Mouse (Mus musculus): ENCODE data around the gene Adprhl1. TPM values are rescaled to one million over a fixed set of nuclear protein-coding genes. Genes with fewer than 3 reads are reported as not detected.

Adprhl1 gene
- polyA plus RNA-seq, 1 experiment from 2014 or later, result not detected

- Histone ChIP-seq H3K9me3 (replicated peaks) (no peaks in the 10 kb centered on the region), H3K4me3 (no peak overlapping the region), H3K27me3 (ENCODE audit: low read depth, poor library complexity, severe bottlenecking) (peaks cover 52% of the 10 kb centered on the region), H3K36me3 (no peaks in the 10 kb centered on the region), H3K27ac (replicated peaks) (no peak overlapping the region), H3K4me1 (peaks cover 28% of the 10 kb centered on the region)
- no peak for DNase-seq (ENCODE audit: low spot score)
- WGBS, result 48% methylated on average over 1 of the region's 1 CpGs
These were observed 50.5 kb downstream of the Adprhl1 start for GRCm38 (mm10) chr8:13203472-13203871.

- Histone ChIP-seq H3K27ac (replicated peaks) (no peak overlapping the region), H3K36me3 (no peaks in the 10 kb centered on the region), H3K4me1 (peaks cover 28% of the 10 kb centered on the region), H3K4me3 (no peak overlapping the region), H3K9me3 (replicated peaks) (no peaks in the 10 kb centered on the region), H3K27me3 (ENCODE audit: low read depth, poor library complexity, severe bottlenecking) (peaks cover 53% of the 10 kb centered on the region)
- 91% methylated on average over 3 of the region's 3 CpGs for WGBS
- DNase-seq (ENCODE audit: low spot score), result no peak
These were observed 51.2 kb downstream of the Adprhl1 start for GRCm38 (mm10) chr8:13202806-13203205.

GRCm38 (mm10) chr8:13202041-13202440 is 51.9 kb downstream of the Adprhl1 start:
- no peaks in the 10 kb centered on the region for H3K9me3 ChIP-seq (replicated peaks)
- H3K27me3 ChIP-seq (ENCODE audit: low read depth, poor library complexity, severe bottlenecking), result peaks cover 53% of the 10 kb centered on the region
- WGBS, result 52% methylated on average over 3 of the region's 3 CpGs
- H3K4me1 ChIP-seq, result peaks cover 28% of the 10 kb centered on the region
- no peak overlapping the region for H3K4me3 ChIP-seq
- DNase-seq (ENCODE audit: low spot score), result no peak
- no peaks in the 10 kb centered on the region for H3K36me3 ChIP-seq
- no peak overlapping the region for H3K27ac ChIP-seq (replicated peaks)

- Histone ChIP-seq H3K4me3 (peak overlapping the region; percentile 95), H3K36me3 (no peaks in the 10 kb centered on the region), H3K4me1 (peaks cover 22% of the 10 kb centered on the region), H3K9me3 (replicated peaks) (no peaks in the 10 kb centered on the region), H3K27me3 (ENCODE audit: low read depth, poor library complexity, severe bottlenecking) (peaks cover 53% of the 10 kb centered on the region), H3K27ac (replicated peaks) (peak overlapping the region; percentile 33; the same call in 1 of the 2 replicates)
- peak; percentile 30 for DNase-seq (ENCODE audit: low spot score)
- 2% methylated on average over 18 of the region's 18 CpGs for WGBS
These were observed 53.0 kb downstream of the Adprhl1 start for GRCm38 (mm10) chr8:13201013-13201334.

GRCm38 (mm10) chr8:13200301-13201012 is 53.5 kb downstream of the Adprhl1 start, which contains the start of gene Grtp1:
Gene Grtp1 (minus strand): TSS chr8:13200620.
- H3K4me3 ChIP-seq, result peak within 1 kb of the TSS; percentile 95
- WGBS, result under 1% methylated on average over 58 of the region's 58 CpGs
- DNase-seq (ENCODE audit: low spot score), result peak; percentile 77
- peaks cover 53% of the 10 kb centered on the region for H3K27me3 ChIP-seq (ENCODE audit: low read depth, poor library complexity, severe bottlenecking)
- peaks cover 22% of the 10 kb centered on the region for H3K4me1 ChIP-seq
- no peaks in the 10 kb centered on the region for H3K36me3 ChIP-seq
- H3K9me3 ChIP-seq (replicated peaks), result no peaks in the 10 kb centered on the region
- peak within 1 kb of the TSS; percentile 84 for H3K27ac ChIP-seq (replicated peaks)

GRCm38 (mm10) chr8:13199385-13200061 is 54.4 kb downstream of the Adprhl1 start:
- Histone ChIP-seq H3K27me3 (ENCODE audit: low read depth, poor library complexity, severe bottlenecking) (peaks cover 53% of the 10 kb centered on the region), H3K36me3 (no peaks in the 10 kb centered on the region), H3K9me3 (replicated peaks) (no peaks in the 10 kb centered on the region), H3K4me3 (peak overlapping the region; percentile 95), H3K4me1 (peaks cover 28% of the 10 kb centered on the region), H3K27ac (replicated peaks) (peak overlapping the region; percentile 84; the same call in 1 of the 2 replicates)
- DNase-seq (ENCODE audit: low spot score), result no peak
- 23% methylated on average over 14 of the region's 14 CpGs for WGBS

- Histone ChIP-seq H3K27me3 (ENCODE audit: low read depth, poor library complexity, severe bottlenecking) (peaks cover 41% of the 10 kb centered on the region), H3K4me1 (peaks cover 33% of the 10 kb centered on the region), H3K9me3 (replicated peaks) (no peaks in the 10 kb centered on the region), H3K36me3 (0 out of 2 replicates have a peak, but pooled peaks cover 3% of the 10 kb centered on the region), H3K27ac (replicated peaks) (no peak overlapping the region), H3K4me3 (no peak overlapping the region)
- 87% methylated on average over 5 of the region's 5 CpGs for WGBS
- no peak for DNase-seq (ENCODE audit: low spot score)
These were observed 56.5 kb downstream of the Adprhl1 start for GRCm38 (mm10) chr8:13197493-13197892.

- Histone ChIP-seq H3K4me3 (no peak overlapping the region; the same call in 1 of the 2 replicates), H3K4me1 (peaks cover 16% of the 10 kb centered on the region), H3K27ac (replicated peaks) (peak overlapping the region; percentile 14), H3K9me3 (replicated peaks) (no peaks in the 10 kb centered on the region), H3K27me3 (ENCODE audit: low read depth, poor library complexity, severe bottlenecking) (peaks cover 15% of the 10 kb centered on the region), H3K36me3 (peaks cover 9% of the 10 kb centered on the region; the same call in 1 of the 2 replicates)
- peak; percentile 21 for DNase-seq (ENCODE audit: low spot score)
- whole genome bisulfite sequencing, result 27% methylated on average over 10 of the region's 10 CpGs
These were observed 59.1 kb downstream of the Adprhl1 start for GRCm38 (mm10) chr8:13194818-13195217.

GRCm38 (mm10) chr8:13190235-13190634 is 63.7 kb downstream of the Adprhl1 start:
- H3K36me3 ChIP-seq, result peaks cover 34% of the 10 kb centered on the region
- WGBS, result 91% methylated on average over 8 of the region's 8 CpGs
- H3K27me3 ChIP-seq (ENCODE audit: low read depth, poor library complexity, severe bottlenecking), result no peaks in the 10 kb centered on the region

GRCm38 (mm10) chr8:13188857-13189256 is 65.1 kb downstream of the Adprhl1 start:
- no peaks in the 10 kb centered on the region for H3K27me3 ChIP-seq (ENCODE audit: low read depth, poor library complexity, severe bottlenecking)
- H3K27ac ChIP-seq (replicated peaks), result no peak overlapping the region
- no peak overlapping the region for H3K4me3 ChIP-seq
- WGBS, result 97% methylated on average over 1 of the region's 1 CpGs
- peaks cover 45% of the 10 kb centered on the region for H3K36me3 ChIP-seq
- DNase-seq (ENCODE audit: low spot score), result no peak
- no peaks in the 10 kb centered on the region for H3K9me3 ChIP-seq (replicated peaks)
- H3K4me1 ChIP-seq, result no peaks in the 10 kb centered on the region

More at GRCm38 (mm10) chr8:13190235-13190634, 63.7 kb downstream of the Adprhl1 start:
- Histone ChIP-seq H3K4me1 (peaks cover 11% of the 10 kb centered on the region), H3K27ac (replicated peaks) (no peak overlapping the region), H3K9me3 (replicated peaks) (no peaks in the 10 kb centered on the region), H3K4me3 (no peak overlapping the region)
- DNase-seq (ENCODE audit: low spot score), result no peak

- peaks cover 49% of the 10 kb centered on the region for H3K36me3 ChIP-seq
- H3K4me3 ChIP-seq, result no peak overlapping the region
- 89% methylated on average over 13 of the region's 13 CpGs for WGBS
- DNase-seq (ENCODE audit: low spot score), result no peak
- H3K4me1 ChIP-seq, result no peaks in the 10 kb centered on the region
- no peak overlapping the region for H3K27ac ChIP-seq (replicated peaks)
- no peaks in the 10 kb centered on the region for H3K27me3 ChIP-seq (ENCODE audit: low read depth, poor library complexity, severe bottlenecking)
- H3K9me3 ChIP-seq (replicated peaks), result no peaks in the 10 kb centered on the region
These were observed 65.9 kb downstream of the Adprhl1 start for GRCm38 (mm10) chr8:13188052-13188555.

GRCm38 (mm10) chr8:13187638-13188037 is 66.3 kb downstream of the Adprhl1 start:
- Histone ChIP-seq H3K4me1 (no peaks in the 10 kb centered on the region), H3K4me3 (no peak overlapping the region), H3K27me3 (ENCODE audit: low read depth, poor library complexity, severe bottlenecking) (no peaks in the 10 kb centered on the region), H3K27ac (replicated peaks) (no peak overlapping the region), H3K36me3 (peaks cover 51% of the 10 kb centered on the region), H3K9me3 (replicated peaks) (no peaks in the 10 kb centered on the region)
- no peak for DNase-seq (ENCODE audit: low spot score)
- 65% methylated on average over 7 of the region's 7 CpGs for WGBS

- WGBS, result 83% methylated on average over 9 of the region's 9 CpGs
- Histone ChIP-seq H3K27ac (replicated peaks) (no peak overlapping the region), H3K4me1 (no peaks in the 10 kb centered on the region), H3K4me3 (no peak overlapping the region), H3K27me3 (ENCODE audit: low read depth, poor library complexity, severe bottlenecking) (no peaks in the 10 kb centered on the region), H3K9me3 (replicated peaks) (no peaks in the 10 kb centered on the region), H3K36me3 (peaks cover 54% of the 10 kb centered on the region)
- DNase-seq (ENCODE audit: low spot score), result no peak
These were observed 66.7 kb downstream of the Adprhl1 start for GRCm38 (mm10) chr8:13187229-13187628.

Measured in midbrain, embryonic 10.5 days (tissue).